Mouse (Mus musculus) left cerebral cortex, adult 18-20 months (tissue): ENCODE measurements around the gene Tgm1. TPM values are rescaled to one million over a fixed set of nuclear protein-coding genes. Genes with fewer than 3 reads are reported as not detected.

Source experiments
- DNase-seq, 2 experiments: peaks; one replicate each; pipeline ENCODE4 v3.0.0; 2021 to 2022; ENCODE audit warnings: low spot score in 2 of 2, mixed read lengths in 1 of 2
- total RNA-seq, 2 experiments: library from RNA; stranded (reverse); gene quantifications; 2 replicates each; pipeline ENCODE4 v1.2.3; 2021

Gene Tgm1
- total RNA-seq, 2 experiments from 2014 or later = not detected

DNA sequence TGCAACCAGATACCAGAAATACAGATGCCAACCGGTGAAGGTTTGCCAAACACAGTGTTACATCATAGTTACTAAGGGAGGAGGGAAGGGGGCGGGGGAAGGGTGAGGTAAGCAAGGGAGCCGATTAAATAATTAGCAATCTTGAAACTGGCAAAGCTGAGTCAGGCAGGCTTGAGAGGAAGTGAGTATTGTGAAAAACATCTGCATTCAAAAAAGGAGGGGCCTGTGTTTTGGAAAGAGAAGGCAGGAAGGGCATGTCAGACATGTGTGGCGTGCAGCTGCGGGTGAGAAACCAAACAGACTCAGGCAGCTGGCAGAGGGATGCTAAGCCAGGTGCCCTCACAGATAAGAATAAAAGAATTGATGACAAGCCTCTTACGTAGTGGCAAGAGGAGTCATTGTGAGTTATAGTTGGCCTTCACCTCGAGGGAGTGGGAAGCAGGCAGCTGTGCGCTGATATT lies 10.7 kb upstream of the Tgm1 start:
- DNase-seq = no peak

DNA sequence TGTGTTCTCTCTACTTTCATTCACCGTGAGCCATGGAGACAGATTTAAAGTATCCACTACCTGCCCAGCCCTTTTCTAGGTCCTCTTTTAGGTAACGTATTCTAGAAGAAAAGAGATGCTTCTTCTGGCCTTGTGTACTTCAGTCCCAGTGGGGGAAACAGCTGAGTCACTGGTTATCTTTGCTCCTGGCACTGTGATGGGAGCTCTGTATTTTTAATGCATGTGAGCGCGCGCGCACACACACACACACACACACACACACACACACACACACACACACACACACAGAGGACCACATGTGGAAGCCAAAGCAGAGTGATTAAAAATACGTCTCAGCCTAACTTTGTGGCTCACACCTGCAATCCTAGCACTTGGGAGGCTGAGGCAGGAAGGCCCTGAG lies 9.7 kb upstream of the Tgm1 start:
- DNase-seq = no peak

DNA sequence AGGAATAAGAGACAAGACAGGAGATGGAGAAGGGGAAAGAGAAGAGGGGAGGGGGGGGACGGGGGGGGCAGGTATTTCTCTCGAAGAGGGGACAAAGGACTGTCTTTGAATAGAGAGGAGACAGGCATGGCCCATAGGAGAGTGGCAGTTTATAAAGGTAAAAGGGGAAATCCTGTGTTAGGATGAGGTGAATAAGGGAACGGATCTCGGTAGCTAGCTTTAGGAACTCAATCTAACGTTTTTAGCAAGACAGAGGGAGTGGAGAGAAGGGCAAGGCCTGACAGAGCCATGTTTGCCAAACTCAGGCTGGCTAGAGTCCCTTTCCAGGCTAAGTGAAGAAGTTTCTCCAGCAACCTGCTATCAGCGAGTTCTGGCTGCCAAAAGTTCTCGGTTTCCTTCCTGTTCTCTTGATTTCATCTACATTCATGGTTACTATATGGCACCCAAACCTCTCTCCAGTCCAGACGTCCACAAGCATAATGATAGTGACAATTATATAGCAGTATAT lies 8.8 kb upstream of the Tgm1 start:
- no peak for DNase-seq

DNA sequence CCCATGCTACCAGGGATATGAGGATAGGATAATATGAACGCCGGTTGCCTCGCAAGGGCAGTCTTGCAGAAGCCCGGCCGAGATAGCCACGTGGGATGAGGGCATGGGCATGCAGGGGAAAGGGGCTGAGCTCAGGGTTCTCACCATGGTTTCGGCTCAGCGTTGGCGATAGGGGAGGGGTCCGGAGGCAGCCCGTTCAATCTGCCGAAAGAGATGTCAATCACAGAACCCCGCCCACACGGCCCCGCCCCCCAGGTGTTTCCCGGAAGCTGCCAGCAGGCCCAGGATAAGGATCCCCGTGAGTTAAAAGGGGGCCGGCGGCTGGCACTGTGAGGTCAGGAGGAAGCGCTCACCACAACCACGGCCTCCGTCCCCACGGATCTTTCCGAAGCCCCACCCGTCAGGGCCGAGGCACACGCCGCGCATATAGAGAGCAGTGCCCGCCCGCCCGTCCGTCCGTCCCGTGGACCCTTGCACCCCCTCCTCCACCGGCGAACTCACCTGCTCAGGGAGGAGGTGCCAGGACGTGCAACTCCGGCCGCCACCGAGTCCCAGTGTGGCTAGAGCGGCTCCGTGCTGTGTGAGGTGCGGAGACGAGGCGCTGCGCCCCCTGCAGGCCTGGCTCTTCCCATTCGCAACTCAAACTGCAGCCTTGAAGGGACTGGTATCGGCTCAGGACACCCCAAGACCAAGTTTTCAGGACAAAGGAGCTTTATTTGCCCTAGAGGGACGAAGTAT lies 8.1 kb upstream of the Tgm1 start, which contains the start of gene Rabggta:
Rabggta (minus strand) TSS at position 564 of the 738 bp plus-strand sequence.
- peak; percentile 92 to 94 for DNase-seq

DNA sequence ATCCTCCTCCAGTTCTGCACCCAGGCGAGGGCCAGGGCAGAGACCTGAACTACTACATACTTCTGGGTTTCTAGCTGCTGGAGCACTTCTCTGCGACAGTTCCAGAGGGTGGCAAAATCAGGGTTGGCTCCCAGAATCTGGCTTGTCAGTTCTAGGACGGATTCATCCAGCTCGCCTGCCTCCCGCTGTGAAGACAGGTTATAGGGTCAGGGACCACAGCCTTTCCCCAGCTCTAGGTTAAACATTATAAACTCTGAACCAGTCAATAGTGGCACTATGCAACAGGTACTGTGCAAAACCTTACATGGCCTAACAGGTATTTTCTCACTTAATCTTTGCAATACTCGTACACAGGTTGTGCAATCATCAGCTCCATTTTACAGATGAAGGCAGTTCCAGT lies 7.3 kb upstream of the Tgm1 start:
- no peak for DNase-seq

DNA sequence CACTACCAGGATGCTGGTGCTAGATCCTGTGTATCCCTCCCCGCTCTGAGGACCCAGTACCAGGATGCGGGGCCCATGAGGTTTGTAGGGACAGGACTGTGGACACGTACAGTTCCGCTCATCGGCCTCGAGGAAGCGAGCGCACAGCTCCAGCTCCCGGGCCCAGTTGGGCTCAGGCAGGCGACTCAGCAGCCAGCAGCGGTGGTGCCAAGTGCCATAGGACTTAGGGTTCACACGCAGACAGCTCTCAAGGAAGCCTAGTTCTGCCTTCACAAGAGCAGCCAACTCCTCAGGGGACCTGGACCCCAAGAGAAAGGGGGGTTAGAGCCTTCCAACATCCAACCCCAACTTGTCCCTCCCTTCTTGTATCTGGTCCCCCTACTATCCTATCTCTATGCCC lies 6.9 kb upstream of the Tgm1 start:
- DNase-seq = no peak

DNA sequence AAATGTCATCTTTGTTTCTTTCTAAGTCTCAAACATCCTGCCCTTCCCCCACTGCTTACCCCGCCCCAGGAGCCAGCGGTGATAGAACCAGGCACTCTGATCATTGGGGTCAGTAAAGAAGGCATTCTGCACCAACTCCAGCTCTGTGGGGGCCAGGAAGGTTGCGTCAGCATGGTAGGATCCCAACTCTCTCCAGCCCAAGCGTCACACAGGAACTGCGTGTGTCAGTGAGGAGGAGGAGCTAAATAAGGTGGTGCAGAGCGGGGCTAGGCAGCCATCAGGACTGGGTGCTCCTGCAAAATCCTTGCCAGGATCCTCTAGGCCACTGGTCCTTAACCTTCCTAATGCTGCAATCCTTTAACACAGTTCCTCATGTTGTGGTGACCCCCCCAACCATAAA lies 6.0 kb upstream of the Tgm1 start:
- DNase-seq = peak in 1 of 2 experiments; percentile 9

DNA sequence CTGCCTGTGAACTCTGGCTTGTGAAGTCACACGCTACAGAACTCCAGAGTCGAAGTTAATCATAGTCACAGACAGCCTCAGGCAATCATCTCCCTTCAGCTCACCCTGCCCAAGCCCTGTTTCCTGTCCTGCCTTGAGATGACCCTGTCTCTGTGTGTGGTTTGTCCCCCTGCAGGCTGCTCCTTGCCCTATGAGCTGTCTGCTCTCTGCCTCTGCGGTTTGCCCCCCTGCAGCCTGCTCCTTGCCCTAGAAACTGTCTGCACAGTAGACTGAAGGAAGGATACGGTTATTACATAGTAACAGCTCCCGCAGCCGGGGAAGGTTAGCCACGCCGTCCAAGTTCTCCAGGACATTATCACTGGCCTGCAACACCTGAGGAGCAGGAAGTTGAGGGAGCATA lies 3.2 kb upstream of the Tgm1 start:
- no peak for DNase-seq

DNA sequence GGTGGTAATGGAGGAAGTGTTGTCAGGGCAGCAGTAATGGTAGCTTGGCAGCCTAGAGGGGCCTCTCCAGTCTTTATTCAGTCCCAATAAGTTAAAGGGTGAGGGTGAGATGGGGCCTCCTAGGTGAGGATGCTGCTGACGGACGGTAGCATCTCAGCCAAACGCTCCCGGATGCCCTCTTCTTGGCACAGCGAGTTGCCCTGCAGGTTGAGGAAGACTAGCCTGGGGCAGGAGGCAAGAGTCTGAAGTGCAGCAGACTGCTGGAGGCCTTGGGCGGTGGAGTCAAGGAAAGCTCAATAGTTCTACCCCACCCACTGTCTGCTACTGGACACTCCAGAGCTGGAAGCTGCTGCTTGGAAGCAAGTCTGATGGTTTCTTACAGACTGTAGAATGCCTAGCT lies 2.5 kb upstream of the Tgm1 start:
- no peak for DNase-seq

DNA sequence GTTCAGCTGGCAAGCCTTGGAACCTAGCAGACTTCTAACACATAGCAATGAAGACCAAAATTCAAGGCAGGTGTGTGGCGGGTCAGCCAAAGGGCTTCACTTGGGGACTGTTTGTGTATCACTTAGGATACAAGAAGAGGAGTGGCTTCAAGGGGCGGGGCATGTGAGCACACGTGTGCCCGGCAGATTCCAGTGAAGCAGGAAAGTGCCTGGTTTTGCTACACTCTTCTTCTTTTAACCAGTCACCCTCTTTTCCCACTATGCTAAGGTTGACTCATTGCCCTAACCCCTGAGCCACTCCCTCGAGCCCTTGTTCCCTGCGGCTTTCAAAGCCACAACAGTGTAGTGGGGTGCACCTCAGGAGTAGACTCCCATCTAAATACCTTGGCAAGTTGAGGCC lies 1.2 kb upstream of the Tgm1 start:
- DNase-seq = no peak

DNA sequence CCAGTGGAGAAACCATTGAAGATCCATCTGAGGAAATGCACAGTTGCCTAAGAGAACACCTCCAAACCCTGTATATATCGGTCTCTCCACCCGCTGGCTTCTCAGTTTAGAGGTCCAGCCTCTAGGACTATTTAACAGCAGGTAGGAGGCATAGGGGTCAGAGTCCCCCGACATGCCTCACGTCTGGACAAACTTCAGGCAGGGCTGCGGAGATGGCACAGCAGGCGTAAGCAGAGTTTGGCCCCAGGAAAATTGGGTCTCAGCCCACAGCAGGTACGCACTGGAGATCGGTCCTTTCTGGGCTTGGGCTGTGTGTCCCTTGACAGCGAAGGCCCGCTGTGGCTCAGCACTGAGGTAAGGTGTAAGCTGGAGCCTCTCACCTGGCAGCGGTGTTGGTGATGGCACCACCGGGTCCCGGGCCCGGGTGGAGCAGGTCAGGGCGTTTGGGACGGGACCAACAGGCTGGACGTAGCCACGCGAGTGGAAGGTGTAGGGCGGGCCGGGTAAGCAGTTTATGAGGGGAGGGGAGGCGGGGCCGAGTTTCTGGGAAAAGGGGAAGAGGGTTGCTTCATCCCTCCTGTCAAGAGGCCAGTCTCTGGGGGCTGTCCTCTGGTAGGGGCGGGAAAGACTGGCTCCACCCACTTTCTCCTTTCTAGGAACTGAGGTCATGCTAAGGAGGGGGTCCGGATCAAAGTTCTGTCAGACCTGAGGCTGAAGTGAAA lies 558 bp downstream of the Tgm1 start:
- DNase-seq = no peak

DNA sequence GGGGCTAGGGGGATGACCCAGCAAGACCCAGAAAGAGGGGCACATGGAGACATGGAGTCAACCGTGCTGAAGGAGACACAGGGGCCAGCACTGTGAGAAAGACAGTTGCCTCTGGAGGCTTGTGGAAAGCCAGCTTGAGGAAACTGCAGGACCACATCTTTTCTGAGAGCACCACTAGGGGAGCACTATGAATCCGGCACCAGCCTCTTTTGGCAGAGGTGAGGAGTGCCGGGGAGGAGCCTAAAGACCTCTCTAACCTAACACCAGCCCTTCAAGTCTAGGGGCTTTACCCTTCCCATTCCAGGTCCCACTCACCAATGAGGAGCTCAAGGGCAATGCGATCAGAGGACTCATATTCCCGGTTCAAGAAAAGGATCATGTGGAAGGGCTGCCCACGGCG lies 1.9 kb downstream of the Tgm1 start:
- DNase-seq = no peak

DNA sequence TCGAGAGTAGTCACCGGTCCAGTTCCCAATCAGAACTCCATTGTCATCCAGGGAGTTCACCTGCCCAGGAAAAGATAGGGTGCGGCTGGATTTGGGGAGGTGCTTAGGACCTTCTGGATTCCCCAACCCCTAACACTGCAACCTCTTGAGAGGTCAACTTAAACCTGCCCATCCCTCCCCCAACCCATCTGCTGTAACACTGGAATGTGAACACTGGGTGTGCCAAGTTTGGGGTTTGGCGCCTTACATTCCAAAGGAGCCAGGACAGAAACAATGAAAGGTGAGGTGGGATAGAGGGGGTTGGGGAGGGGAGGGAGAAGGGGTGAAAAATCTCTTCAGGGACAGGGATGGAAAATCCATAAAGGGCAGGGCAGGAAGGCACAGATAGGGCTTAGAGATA lies 4.2 kb downstream of the Tgm1 start:
- DNase-seq = no peak

DNA sequence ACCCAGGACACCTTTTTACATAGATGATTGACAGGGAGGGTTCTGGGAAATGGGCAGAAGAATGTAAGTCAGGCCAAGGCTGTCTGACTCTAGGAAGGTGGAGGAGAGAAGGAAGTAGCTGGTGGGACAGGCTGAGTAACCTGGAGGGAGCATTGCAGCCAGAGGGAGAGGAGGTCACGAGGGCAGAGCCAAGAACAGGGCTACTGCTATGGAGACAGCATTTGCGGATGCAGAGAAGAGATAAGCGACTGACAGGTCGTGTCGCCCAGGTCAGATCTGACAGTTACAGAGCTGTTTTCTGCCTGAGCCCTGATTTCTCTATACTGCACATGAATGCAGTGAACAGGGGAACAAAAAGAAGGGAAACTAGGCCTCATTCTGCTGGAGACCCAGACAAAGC lies 6.3 kb downstream of the Tgm1 start:
- DNase-seq = no peak

DNA sequence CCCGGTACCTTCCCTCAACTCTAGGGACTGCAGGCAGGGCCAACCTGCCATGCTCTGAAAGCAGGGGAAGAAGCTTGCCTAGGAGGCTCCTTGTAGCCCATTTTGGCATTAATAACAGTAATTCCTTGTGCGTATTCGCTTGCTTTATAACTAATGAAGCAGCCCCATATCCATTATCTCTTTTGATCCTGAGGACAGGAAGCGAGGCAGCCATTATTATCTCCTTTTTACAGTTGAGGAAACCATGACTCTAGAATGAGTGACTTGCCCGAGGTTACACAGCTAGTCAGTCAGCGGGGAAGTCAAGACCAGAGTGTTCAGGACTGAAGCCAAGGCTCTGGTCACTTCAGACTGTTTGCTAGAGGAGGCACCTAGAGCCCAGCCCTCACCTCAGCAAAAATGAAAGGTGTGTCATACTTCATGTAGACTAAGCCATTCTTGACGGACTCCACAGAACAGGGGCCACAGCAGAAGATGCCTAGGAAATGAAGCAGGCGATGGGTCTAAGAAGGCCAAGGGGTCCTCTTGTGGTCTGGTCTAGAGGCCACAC lies 7.6 kb downstream of the Tgm1 start:
- DNase-seq = no peak

DNA sequence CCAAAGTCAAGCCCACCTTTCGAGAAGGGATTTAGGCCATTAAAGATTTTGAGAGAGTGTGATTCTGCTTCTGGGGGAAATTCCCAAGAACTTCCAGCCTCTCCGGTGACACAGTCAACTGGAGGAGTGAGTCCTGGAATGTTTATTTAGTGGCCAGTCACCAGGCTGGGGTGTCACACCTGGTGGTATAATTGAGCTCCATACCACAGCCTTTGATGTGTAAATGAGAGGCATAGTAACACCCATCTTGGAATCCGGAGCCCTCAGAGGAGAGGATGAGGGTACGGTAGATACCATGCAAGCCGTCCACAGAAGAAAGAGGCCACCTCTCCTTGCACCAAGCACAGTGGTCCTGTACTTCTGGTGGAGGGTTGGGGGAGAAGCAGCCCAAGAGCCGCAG lies 11.0 kb downstream of the Tgm1 start:
- DNase-seq = no peak

DNA sequence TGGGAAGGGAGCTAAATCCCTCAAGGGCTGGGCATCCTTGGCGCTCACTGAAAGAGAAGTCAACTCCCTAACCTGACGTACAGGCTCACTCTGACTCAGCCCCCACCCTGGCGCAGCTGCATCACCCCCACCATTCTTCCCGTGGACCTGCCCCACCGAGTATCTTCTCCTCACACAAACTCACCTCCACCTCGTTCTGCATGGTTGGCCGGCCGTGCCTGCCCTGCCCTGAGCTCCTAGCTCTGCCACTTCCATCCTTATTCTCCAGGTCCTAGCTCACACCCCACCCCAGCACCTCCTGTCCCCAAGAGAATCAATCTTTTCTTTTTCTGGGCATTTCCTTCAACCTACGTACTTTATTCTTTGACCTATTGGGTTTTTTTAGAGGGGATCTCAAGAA lies 12.6 kb downstream of the Tgm1 start:
- DNase-seq = no peak

DNA sequence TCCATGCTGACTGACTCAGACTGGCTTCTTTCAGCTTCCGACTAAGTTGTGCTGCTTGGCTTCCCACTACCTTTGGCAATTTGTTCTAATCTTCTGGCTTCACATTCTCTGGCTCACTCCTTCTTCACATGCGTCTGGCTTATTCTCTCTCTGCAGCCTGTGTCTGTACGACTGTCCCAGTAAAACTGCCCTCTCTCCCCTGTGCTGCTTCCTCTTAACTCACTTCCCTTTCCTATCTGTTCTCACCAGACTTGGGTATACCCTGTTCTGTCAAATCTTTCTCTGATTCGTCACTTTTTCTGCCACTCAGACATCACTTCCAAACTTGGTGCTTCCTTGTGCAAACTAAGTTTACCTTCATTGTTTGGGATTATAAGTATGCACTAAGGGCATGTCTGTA lies 16.5 kb downstream of the Tgm1 start:
- no peak for DNase-seq

DNA sequence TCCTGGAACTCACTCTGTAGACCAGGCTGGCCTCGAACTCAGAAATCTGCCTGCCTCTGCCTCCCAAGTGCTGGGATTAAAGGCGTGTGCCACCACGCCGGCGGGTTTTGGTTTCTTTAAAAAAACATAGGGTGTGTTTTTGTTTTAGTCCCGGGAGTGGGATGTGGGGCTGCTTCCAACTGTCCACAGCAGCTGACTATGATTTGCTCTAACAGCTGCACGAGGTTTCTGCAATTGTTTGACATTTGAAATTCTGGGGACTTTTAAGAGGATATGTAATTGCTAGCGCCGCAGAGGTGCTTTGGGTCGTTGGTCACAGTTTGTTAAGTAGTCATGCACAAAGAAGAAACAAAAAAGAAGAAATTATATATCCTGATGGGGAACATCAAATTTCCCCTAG lies 24.3 kb downstream of the Tgm1 start:
- no peak for DNase-seq

DNA sequence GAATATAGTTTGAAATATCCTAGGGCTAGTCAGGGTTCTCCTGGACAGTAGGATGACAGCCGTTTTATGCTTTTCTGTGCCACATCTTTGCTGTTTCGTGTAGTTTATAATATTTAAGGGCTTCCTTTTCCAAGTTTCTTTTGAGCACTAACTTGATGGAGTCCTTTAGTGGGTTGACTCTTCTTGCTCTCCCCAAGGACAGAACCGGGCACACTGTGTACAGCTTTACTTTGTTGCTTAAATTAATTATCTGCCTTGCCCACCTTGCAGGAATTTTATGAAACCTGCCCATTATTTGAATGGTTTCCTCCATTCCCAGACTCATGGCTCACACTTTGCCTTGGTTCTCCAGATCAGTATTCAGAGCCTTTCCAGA lies 31.6 kb downstream of the Tgm1 start:
- DNase-seq = no peak

DNA sequence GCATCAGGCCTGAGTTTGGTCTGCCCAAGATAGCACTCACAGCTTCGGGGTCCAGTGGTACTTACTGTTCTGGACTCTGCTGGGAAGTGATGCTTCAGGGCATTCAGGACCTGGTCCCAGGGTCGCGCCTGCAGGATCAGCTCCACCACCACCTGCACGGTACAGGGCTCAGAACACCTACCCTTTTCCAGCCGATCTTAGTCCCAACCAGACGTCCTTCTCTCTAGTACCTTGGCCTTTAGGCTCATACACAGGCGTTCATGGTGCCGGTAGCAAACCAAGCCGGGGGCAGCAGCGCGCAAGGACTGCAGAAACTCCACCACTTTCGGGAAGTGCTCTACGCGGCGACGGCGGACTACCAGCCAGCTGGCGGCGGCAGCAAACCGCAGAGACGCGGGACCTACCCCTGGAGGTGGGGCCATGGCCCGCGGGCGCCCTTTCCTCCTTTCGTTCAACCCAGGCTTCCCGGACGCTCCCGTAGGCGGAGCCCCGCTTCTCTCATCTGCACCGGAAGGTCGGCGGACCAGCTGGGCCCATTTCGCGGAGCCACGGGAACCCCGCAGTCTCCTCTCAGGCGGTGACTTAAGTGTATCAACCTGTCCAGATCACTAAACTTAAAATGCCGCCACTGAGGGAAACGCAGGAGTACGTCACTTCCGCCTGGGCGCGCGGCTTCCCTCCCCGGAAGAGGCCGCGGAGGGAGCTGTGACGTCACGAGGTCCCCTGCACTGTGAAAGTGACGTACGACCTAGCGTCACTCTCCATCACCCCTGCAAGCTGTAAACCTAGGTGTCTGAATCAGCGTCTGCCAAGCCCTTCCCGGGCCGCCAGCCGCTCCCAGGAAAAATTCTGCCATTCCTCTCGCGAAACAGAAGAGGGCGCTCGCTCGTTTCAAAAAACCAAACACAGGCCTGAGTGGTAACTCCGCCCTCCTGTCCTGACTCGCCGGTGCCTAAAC lies 32.3 kb downstream of the Tgm1 start, which contains the start of gene Tinf2:
Tinf2 (minus strand) TSS at position 661 of the 958 bp plus-strand sequence.
- DNase-seq = peak; percentile 97 to 98
